Mouse (Mus musculus): ENCODE measurements around the gene Pde4c.

DNA sequence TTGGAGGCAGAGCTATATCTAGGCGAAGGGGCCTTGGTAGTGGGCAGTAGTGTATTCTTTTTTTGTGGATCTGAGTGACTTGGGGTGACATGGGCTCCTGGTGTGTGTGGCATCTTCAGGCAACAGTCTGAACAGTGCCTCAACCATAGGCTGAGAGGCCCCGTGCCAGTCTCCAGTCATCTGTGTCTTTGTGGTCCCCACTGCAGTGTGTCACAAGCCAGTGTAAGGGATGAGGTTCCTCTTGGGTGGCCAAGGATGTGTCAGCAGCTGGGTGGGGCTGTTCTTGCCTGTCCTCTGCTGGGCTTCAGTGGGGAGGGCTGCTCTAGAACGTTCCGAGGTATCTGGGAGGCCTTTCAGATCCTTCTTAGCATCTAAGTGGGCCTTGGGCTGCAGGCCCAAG, 7.4 kb downstream of the Pde4c start:
- TF ChIP-seq POLR2A (IDR thresholded peaks at IDR 0.05; ENCODE audit: borderline replicate concordance, extremely low read depth, low read depth, low read length) (no peak), CTCF (IDR thresholded peaks at IDR 0.05; ENCODE audit: insufficient read depth, low read length) (no peak)

Measured in lung, adult 2 months (tissue).